Mouse (Mus musculus): ENCODE measurements at regions not wholly inside any gene's neighbourhood (a gene's known extent, or its start where the extent isn't known, plus 50 kb on each side); places are given as distances from the start of the nearest gene placed in this dataset.

GRCm38 (mm10) chr5:112101739-112102590, 150.4 kb downstream of the Cryba4 start:
- DNase-seq: peak; percentile 22

DNA sequence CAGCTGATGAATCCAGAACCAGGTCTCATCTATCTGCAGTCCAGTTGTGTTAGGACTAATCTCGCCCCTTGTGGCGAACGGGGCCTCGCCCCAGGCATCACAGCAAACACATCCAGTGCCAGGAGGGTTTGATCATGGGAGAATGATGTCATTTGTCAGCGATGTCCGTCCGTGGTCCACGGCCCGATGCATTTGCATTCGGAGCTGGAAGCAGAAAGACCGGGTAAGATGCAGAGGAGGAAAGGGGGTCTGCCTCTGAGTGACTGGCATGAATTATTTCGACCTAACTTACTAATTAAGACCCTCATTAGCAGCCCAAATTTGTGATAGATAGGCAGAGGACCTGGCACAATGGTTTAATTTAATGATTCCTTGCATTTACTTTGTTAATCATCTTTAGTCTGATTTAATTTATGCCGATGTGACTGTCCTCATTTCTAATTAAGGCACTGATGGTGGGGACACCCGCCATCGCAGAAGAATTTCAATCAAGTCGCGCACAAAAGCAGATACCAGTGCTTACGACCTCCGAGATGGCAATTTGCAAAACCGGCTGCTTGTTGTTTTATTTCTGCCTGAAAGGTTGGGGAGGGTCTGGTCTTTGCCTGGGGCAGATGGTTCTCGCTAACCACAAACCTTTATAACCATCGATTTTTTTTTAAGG, 141.9 kb downstream of the Cryba4 start:
- no peak for DNase-seq

- no peak for DNase-seq
Observed at GRCm38 (mm10) chr5:112120766-112121165, 131.6 kb downstream of the Cryba4 start.

GRCm38 (mm10) chr5:112121554-112121953, 130.8 kb downstream of the Cryba4 start:
- DNase-seq: no peak

DNA sequence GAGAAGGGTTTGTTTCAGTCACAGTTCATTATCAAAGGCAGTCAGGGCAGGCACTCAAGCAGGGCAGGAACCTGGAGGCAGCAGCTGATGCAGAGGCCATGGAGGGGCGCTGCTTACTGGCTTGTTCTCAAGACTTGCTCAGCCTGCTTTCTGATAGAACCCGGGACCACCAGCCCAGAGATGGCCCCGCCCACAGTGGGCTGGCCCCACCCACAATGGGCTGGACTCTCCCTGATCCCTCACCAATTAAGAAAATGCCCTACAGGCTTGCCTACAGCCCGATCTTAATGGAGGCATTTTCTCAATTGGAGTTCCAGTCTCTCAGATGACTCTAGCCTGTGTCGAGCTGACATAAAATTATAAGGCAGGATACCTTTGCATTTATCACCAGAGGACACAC, 129.7 kb downstream of the Cryba4 start:
- DNase-seq: no peak

DNA sequence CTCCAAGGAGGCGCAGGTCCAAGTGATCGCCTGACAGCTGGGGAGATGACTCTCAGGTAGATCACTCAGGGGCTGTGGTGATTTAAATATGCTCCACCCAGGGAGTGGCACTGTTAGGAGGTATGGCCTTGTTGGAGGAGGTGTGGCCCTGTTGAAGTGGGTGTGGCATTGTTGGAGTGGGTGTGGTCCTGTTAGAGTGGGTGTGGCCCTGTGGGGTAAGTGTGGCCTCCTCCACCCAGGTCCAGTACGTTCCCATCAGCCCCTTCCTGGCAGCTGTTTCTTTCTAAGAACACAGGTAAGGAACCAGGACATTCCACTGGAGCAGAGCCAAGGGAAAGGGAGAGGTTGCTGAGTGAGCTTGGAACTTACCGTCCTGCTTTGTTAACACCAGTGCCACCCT, 125.1 kb downstream of the Cryba4 start:
- peak; percentile 17 for DNase-seq

- DNase-seq: no peak
Observed at GRCm38 (mm10) chr5:112132746-112133145, 119.6 kb downstream of the Cryba4 start.

DNA sequence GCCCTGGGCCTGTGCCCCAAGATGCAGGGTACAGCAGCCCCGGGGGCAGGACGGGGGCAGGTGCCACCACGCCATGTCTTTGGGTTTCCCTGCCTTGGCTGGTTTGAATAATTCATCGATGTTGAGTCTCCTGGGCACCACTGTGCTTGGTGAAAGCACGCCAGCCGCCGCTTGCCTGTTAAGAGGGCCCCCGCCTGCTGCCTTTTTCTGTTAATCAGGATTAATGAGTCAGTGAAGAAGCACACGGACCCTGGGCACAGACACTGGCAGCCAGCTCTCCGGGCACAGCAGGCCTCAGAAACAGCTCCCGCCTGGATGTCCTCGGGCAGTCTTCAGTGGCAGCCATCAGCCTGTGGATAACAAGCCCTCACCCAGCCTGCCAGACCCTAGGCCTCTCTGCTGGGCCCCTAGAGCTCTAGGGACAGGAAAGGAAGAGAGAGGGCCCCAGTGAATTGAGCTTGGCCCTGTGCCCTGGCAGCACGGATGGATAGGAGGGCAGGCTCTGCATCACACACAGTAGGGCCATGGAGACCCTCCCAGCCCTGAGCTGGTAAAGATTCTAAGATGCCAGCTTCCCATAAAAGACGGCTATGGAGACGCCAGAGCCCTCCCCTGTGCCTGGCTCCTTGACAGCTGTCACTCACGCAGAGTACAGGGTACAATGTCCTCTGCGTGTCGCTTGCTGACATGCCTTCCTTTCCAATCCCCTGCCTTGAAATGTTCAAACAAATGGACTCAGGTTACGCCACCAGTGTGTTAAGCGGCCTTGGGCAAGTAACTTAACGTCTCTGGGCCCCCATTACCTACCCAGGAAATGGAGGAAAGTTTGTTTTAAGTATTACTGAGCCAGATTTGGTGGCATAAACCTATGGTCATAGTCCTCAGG, 118.4 kb downstream of the Cryba4 start:
- no peak for DNase-seq

DNA sequence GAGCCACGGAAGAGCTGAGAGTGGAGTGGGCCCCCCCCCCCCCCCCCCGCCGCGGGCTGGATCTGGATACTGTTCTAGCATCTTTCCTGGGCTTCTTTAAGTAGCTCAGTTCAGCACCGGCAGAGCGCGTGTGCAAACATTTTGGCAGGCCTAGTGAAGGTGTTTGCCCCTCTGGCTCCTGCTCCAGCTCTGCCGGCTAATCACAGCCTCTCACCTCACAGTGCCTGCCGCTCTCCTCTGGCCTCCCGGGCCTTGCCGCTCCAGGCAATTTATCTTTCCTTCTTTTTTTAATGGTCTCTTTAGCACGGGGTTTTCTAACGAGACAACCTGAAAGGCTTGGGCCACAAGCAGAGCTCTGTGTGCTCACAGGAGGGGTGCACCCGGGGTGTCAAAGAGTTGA, 115.7 kb downstream of the Cryba4 start:
- no peak for DNase-seq

GRCm38 (mm10) chr5:112138246-112138645, 114.1 kb downstream of the Cryba4 start:
- DNase-seq: no peak

GRCm38 (mm10) chr5:112142731-112143130, 109.6 kb downstream of the Cryba4 start:
- DNase-seq: no peak

DNA sequence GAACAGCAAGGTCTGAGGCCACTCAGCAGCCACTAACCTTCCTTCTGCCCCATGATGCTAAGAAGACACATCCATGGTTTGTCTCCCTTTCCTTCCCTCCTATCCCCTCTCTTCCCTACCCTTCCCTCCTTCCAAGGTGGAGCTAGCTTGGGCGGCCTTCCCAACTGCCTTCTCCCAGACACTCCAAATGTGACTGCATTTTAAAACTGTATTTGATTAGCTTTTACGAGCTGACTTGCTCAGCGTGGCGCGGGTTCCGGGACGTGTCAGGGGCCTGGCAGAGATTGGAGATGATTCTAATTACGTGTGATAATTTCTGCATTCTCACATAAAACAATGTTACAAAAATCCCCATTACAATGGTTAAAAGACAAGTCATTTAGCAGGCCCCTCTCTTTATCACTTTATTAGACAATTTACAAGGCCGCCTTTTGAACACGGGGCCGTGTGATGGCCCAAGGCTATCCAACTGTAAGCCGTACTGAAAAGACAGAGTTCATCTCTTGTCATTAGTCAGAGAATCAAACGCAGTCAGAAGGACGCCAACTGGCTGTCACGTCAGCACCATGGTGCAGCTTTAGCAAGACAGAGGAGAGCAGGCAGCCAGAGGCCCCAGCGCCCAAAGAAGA, 108.2 kb downstream of the Cryba4 start:
- DNase-seq: no peak

DNA sequence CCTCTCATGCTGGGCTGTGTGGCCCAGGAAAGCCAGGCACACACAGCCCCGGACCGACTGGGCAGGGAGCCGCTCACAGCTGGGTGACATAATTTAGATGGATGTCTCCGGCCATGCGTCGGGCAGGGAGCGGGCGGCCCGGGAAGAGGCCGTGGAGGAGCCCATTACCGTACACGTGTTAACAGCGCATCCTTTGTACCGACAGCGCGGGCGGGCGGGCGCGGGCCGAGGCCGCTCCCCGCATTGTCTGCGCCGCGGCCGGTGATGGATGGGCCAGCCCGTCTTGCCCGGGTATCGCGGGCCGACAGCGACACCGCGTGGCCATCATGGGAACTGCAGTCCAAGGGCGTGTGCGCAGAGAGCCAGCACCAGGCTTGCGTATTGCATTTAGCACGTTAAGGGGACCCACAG, 98.6 kb downstream of the Cryba4 start:
- DNase-seq: peak; percentile 85

- no peak for DNase-seq
Observed at GRCm38 (mm10) chr5:112154650-112155049, 97.7 kb downstream of the Cryba4 start.

GRCm38 (mm10) chr5:112155051-112155450, 97.3 kb downstream of the Cryba4 start:
- peak; percentile 13 for DNase-seq

DNA sequence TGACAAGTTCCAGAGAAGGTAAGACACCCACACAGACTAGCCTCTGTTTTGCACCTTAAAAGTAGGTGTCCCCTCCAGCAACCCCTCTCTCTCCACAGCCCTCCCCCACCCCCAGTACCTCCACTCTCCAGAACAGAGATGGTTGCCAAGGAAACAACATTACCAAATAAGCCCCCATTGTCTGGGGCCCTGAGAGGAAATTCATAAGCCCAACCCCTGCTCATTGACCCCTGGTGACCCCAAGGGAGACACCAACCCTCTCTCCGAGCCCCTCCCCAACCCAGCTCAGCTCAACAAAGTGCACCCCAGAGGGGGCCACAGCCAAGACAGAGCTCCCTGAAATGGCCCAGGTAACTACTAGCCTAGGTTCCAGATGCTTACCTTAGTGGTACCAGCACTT, 96.3 kb downstream of the Cryba4 start:
- DNase-seq: no peak

- DNase-seq: no peak
Observed at GRCm38 (mm10) chr5:112166410-112167175, 85.7 kb downstream of the Cryba4 start.

- DNase-seq: no peak
Observed at GRCm38 (mm10) chr5:112167790-112168189, 84.5 kb downstream of the Cryba4 start.

GRCm38 (mm10) chr5:112171325-112171724, 81.0 kb downstream of the Cryba4 start:
- no peak for DNase-seq

GRCm38 (mm10) chr5:112179213-112180057, 72.9 kb downstream of the Cryba4 start:
- peak; percentile 52 for DNase-seq

DNA sequence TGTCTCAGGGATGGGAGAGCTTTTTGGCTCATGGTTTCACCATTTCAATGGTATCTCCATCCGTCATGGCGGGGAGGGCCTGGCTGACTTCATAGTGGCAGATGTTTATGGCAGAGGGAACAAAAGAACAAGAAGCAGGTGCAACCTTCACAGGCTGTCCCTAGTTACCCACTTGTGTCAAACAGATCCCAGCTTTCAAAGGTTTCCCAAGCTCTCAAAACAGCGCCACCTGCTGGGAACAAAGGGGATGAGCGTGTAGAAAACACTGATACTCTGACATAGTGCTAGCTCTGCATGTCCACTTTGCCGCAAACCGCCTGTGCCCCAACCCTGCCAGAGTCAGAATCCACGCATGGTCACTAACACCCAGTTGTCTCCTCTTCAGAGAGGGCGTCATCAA, 69.5 kb downstream of the Cryba4 start:
- DNase-seq: peak; percentile 30
